Mouse (Mus musculus): ENCODE data around the gene Dyrk1a. TPM values are rescaled to one million over a fixed set of nuclear protein-coding genes. Genes with fewer than 3 reads are reported as not detected.
A peak's percentile ranks its signal among the peaks of the same experiment; 100 is the strongest.

Dyrk1a gene
- polyA plus RNA-seq, 1 experiment = 52.1 TPM

- Histone ChIP-seq H3K4me3 (ENCODE audit: low read depth, low read length) (no peak overlapping the region), H3K27me3 (ENCODE audit: control insufficient read depth, insufficient read depth, low read length, poor library complexity, severe bottlenecking) (no peaks in the 10 kb centered on the region), H3K9me3 (replicated peaks; ENCODE audit: control insufficient read depth, insufficient read depth, low read length, poor library complexity, severe bottlenecking) (no peaks in the 10 kb centered on the region), H3K36me3 (ENCODE audit: control insufficient read depth, insufficient read depth, low read length, poor library complexity, severe bottlenecking) (no peaks in the 10 kb centered on the region), H3K4me1 (ENCODE audit: control insufficient read depth, insufficient read depth, low read length) (no peaks in the 10 kb centered on the region), H3K27ac (ENCODE audit: insufficient read depth, low read length) (no peak overlapping the region), H3K9ac (ENCODE audit: low read depth, poor library complexity, severe bottlenecking) (no peak overlapping the region)
- no peak for TF ChIP-seq EP300 (IDR thresholded peaks at IDR 0.05; ENCODE audit: insufficient read depth, low read depth, low read length)
- TF ChIP-seq CTCF (IDR thresholded peaks at IDR 0.05; ENCODE audit: low read depth, low read length) = no peak
These were observed 3.7 kb upstream of the Dyrk1a start for GRCm38 (mm10) chr16:94566124-94566523.

GRCm38 (mm10) chr16:94566834-94567585, 2.8 kb upstream of the Dyrk1a start:
- Histone ChIP-seq H3K27me3 (ENCODE audit: control insufficient read depth, insufficient read depth, low read length, poor library complexity, severe bottlenecking) (no peaks in the 10 kb centered on the region), H3K27ac (ENCODE audit: insufficient read depth, low read length) (no peak overlapping the region), H3K9me3 (replicated peaks; ENCODE audit: control insufficient read depth, insufficient read depth, low read length, poor library complexity, severe bottlenecking) (no peaks in the 10 kb centered on the region), H3K4me1 (ENCODE audit: control insufficient read depth, insufficient read depth, low read length) (no peaks in the 10 kb centered on the region), H3K9ac (ENCODE audit: low read depth, poor library complexity, severe bottlenecking) (no peak overlapping the region), H3K36me3 (ENCODE audit: control insufficient read depth, insufficient read depth, low read length, poor library complexity, severe bottlenecking) (no peaks in the 10 kb centered on the region), H3K4me3 (ENCODE audit: low read depth, low read length) (no peak overlapping the region)
- no peak for TF ChIP-seq CTCF (IDR thresholded peaks at IDR 0.05; ENCODE audit: low read depth, low read length)
- no peak for TF ChIP-seq EP300 (IDR thresholded peaks at IDR 0.05; ENCODE audit: insufficient read depth, low read depth, low read length)
- TF ChIP-seq POLR2A (IDR thresholded peaks at IDR 0.05; ENCODE audit: insufficient read depth, low read length) = no peak

- Histone ChIP-seq H3K4me3 (ENCODE audit: low read depth, low read length) (no peak overlapping the region), H3K9me3 (replicated peaks; ENCODE audit: control insufficient read depth, insufficient read depth, low read length, poor library complexity, severe bottlenecking) (no peaks in the 10 kb centered on the region), H3K36me3 (ENCODE audit: control insufficient read depth, insufficient read depth, low read length, poor library complexity, severe bottlenecking) (no peaks in the 10 kb centered on the region), H3K27me3 (ENCODE audit: control insufficient read depth, insufficient read depth, low read length, poor library complexity, severe bottlenecking) (no peaks in the 10 kb centered on the region), H3K27ac (ENCODE audit: insufficient read depth, low read length) (no peak overlapping the region), H3K9ac (ENCODE audit: low read depth, poor library complexity, severe bottlenecking) (no peak overlapping the region), H3K4me1 (ENCODE audit: control insufficient read depth, insufficient read depth, low read length) (no peaks in the 10 kb centered on the region)
- TF ChIP-seq EP300 (IDR thresholded peaks at IDR 0.05; ENCODE audit: insufficient read depth, low read depth, low read length) = no peak
- TF ChIP-seq POLR2A (IDR thresholded peaks at IDR 0.05; ENCODE audit: insufficient read depth, low read length) = no peak
- TF ChIP-seq CTCF (IDR thresholded peaks at IDR 0.05; ENCODE audit: low read depth, low read length) = no peak
These were observed 2.1 kb upstream of the Dyrk1a start for GRCm38 (mm10) chr16:94567751-94568150.

- Histone ChIP-seq H3K27me3 (ENCODE audit: control insufficient read depth, insufficient read depth, low read length, poor library complexity, severe bottlenecking) (no peaks in the 10 kb centered on the region), H3K4me1 (ENCODE audit: control insufficient read depth, insufficient read depth, low read length) (no peaks in the 10 kb centered on the region)
These were observed 1.2 kb upstream of the Dyrk1a start for GRCm38 (mm10) chr16:94568335-94569228.

GRCm38 (mm10) chr16:94570361-94571041, 691 bp downstream of the Dyrk1a start:
- H3K27ac ChIP-seq (ENCODE audit: insufficient read depth, low read length) = peak overlapping the region; percentile 82
- H3K9ac ChIP-seq (ENCODE audit: low read depth, poor library complexity, severe bottlenecking) = peak overlapping the region; percentile 100
- no peaks in the 10 kb centered on the region for H3K27me3 ChIP-seq (ENCODE audit: control insufficient read depth, insufficient read depth, low read length, poor library complexity, severe bottlenecking)
- no peaks in the 10 kb centered on the region for H3K9me3 ChIP-seq (replicated peaks; ENCODE audit: control insufficient read depth, insufficient read depth, low read length, poor library complexity, severe bottlenecking)
- H3K4me3 ChIP-seq (ENCODE audit: low read depth, low read length) = peak overlapping the region; percentile 84
- H3K36me3 ChIP-seq (ENCODE audit: control insufficient read depth, insufficient read depth, low read length, poor library complexity, severe bottlenecking) = no peaks in the 10 kb centered on the region
- TF ChIP-seq POLR2A (IDR thresholded peaks at IDR 0.05; ENCODE audit: insufficient read depth, low read length) (no peak), EP300 (IDR thresholded peaks at IDR 0.05; ENCODE audit: insufficient read depth, low read depth, low read length) (no peak), CTCF (IDR thresholded peaks at IDR 0.05; ENCODE audit: low read depth, low read length) (no peak)
- H3K4me1 ChIP-seq (ENCODE audit: control insufficient read depth, insufficient read depth, low read length) = no peaks in the 10 kb centered on the region

More at GRCm38 (mm10) chr16:94568335-94569228, 1.2 kb upstream of the Dyrk1a start:
- H3K4me3 ChIP-seq (ENCODE audit: low read depth, low read length) = peak overlapping the region; percentile 58
- no peaks in the 10 kb centered on the region for H3K9me3 ChIP-seq (replicated peaks; ENCODE audit: control insufficient read depth, insufficient read depth, low read length, poor library complexity, severe bottlenecking)
- peak overlapping the region; percentile 77 for H3K27ac ChIP-seq (ENCODE audit: insufficient read depth, low read length)
- TF ChIP-seq EP300 (IDR thresholded peaks at IDR 0.05; ENCODE audit: insufficient read depth, low read depth, low read length) (no peak), POLR2A (IDR thresholded peaks at IDR 0.05; ENCODE audit: insufficient read depth, low read length) (no peak), CTCF (IDR thresholded peaks at IDR 0.05; ENCODE audit: low read depth, low read length) (no peak)
- no peaks in the 10 kb centered on the region for H3K36me3 ChIP-seq (ENCODE audit: control insufficient read depth, insufficient read depth, low read length, poor library complexity, severe bottlenecking)
- peak overlapping the region; percentile 100 for H3K9ac ChIP-seq (ENCODE audit: low read depth, poor library complexity, severe bottlenecking)

All from ES-Bruce4 (cell line).